Mouse (Mus musculus): ENCODE measurements around the gene Tepsin.

DNA sequence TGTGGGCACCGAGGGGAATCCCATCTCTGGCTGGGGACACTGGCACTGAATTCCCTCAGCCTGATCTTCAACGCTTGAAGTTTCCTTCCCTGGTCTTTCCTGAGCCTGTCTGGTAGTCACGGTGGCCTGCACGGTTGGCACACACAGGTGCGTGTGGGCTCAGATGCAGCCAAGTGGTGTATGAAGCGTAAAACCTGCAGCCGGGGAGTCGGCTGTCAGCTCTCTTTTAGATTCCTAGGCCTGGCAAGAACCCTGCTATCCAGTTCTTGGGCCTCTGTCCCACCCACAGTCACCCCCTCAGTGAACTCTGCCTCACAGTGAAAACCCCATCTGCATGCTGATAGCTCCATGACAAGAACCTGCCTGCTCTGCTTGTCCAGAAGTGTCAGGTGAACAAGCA is 37.9 kb downstream of the Tepsin start:
- TF ChIP-seq CTCF (IDR thresholded peaks at IDR 0.05; ENCODE audit: low read depth) (no peak), EP300 (IDR thresholded peaks at IDR 0.05; ENCODE audit: low read depth) (no peak)

Measured in liver, embryonic 14.5 days (tissue).